Mouse (Mus musculus) liver, adult 2 months (tissue): ENCODE data around the gene Gm5134. TPM values are rescaled to one million over a fixed set of nuclear protein-coding genes. Genes with fewer than 3 reads are reported as not detected.

Experiments
- DNase-seq: peaks from one replicate; pipeline ENCODE4 v3.0.0-alpha.2; 2011; ENCODE audit warnings: low read depth, low spot score; ENCODE audit errors: extremely low read depth
- H3K27ac ChIP-seq: fragments of 200-500 bp; replicated peaks from 2 replicates; pipeline ENCODE4 v1.5.1; 2012; ENCODE audit warnings: low read depth, mild to moderate bottlenecking, control low read depth, inconsistent platforms, low read length; ENCODE audit not compliant: insufficient read depth
- H3K27me3 ChIP-seq: fragments of 200-500 bp; 2 replicates; pipeline ENCODE4 v1.6.1; 2012; ENCODE audit warnings: mild to moderate bottlenecking, moderate library complexity, low read length, inconsistent platforms; ENCODE audit not compliant: control insufficient read depth, insufficient read depth
- H3K36me3 ChIP-seq: fragments of 200-500 bp; 2 replicates; pipeline ENCODE4 v1.6.1; 2012; ENCODE audit warnings: low read length, inconsistent platforms; ENCODE audit not compliant: control insufficient read depth, insufficient read depth
- H3K4me1 ChIP-seq: fragments of 200-500 bp; 2 replicates; pipeline ENCODE4 v1.6.1; 2011; ENCODE audit warnings: low read length; ENCODE audit not compliant: control insufficient read depth, insufficient read depth
- H3K4me3 ChIP-seq: fragments of 200-500 bp; 2 replicates; pipeline ENCODE4 v1.5.1; 2011; ENCODE audit warnings: low read depth, mild to moderate bottlenecking, control low read depth, low read length, moderate library complexity; ENCODE audit not compliant: insufficient read depth
- H3K79me2 ChIP-seq: fragments of 200-500 bp; 2 replicates; pipeline ENCODE4 v1.6.1; 2012; ENCODE audit warnings: inconsistent platforms, mild to moderate bottlenecking, low read length, moderate library complexity; ENCODE audit not compliant: control insufficient read depth, insufficient read depth
- H3K9ac ChIP-seq: fragments of 200-500 bp; 2 replicates; pipeline ENCODE4 v1.6.1; 2012; ENCODE audit warnings: low read depth, mild to moderate bottlenecking, control low read depth, inconsistent platforms, low read length
- CTCF ChIP-seq: fragments of 200-500 bp; IDR thresholded peaks from 2 replicates; pipeline ENCODE4 v1.5.1; 2011; ENCODE audit warnings: low read depth, low read length, control low read depth
- POLR2A ChIP-seq: fragments of 200-500 bp; IDR thresholded peaks from 2 replicates; pipeline ENCODE4 v1.6.1; 2011; ENCODE audit warnings: low read length, control low read depth; ENCODE audit not compliant: insufficient read depth; ENCODE audit errors: extremely low read depth
- WGBS: fragments of 180-500 bp; shearing (Covaris S2); methylation state at CpG from one replicate; pipeline ENCODE4 v1.1.7; 2018; 5-methylcytosine and 5-hydroxymethylcytosine counted together
- polyA plus RNA-seq: library from polyadenylated mRNA; depleted of rRNA; stranded (reverse); fragments of >200 nt; gene quantifications from 2 replicates; pipeline ENCODE4 v1.2.3, GENCODE M21; 2012
- total RNA-seq: library from RNA; depleted of rRNA; stranded (reverse); fragments of >200 nt; gene quantifications from 2 replicates; pipeline ENCODE4 v1.2.3, GENCODE M21; 2014

The Gm5134 gene
- total and polyA plus RNA-seq, 2 experiments, result not detected

DNA sequence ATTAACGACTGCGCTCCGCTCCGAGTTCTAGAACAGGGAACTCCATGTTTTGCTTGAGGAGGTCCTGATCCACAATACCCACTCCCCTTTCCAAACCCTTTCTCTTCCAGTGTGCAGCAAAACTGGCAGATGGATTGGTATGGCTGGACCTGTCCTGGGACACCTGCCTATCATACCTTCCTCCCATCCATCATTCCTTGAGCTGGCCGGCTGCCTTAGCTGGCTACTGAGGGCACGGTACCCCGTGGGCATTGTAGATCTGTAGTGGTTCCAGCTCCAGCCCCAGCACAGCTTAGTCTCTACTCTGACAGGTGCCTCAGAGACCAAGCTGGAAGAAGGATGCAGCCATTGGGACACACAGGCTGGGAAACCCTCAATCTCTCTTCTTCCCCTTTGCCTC is 23.0 kb upstream of the Gm5134 start:
- WGBS, result 25% methylated on average over 7 of the region's 7 CpGs
- no peak for DNase-seq
- H3K27me3 ChIP-seq, result no peaks in the 10 kb centered on the region
- TF ChIP-seq CTCF, result no peak
- no peak for TF ChIP-seq POLR2A
- H3K79me2 ChIP-seq, result peaks cover 2% of the 10 kb centered on the region; the same call in 1 of the 2 replicates
- H3K4me3 ChIP-seq, result no peak overlapping the region
- H3K27ac ChIP-seq, result no peak overlapping the region
- H3K4me1 ChIP-seq, result peaks cover 9% of the 10 kb centered on the region
- H3K36me3 ChIP-seq, result no peaks in the 10 kb centered on the region
- no peak overlapping the region for H3K9ac ChIP-seq

DNA sequence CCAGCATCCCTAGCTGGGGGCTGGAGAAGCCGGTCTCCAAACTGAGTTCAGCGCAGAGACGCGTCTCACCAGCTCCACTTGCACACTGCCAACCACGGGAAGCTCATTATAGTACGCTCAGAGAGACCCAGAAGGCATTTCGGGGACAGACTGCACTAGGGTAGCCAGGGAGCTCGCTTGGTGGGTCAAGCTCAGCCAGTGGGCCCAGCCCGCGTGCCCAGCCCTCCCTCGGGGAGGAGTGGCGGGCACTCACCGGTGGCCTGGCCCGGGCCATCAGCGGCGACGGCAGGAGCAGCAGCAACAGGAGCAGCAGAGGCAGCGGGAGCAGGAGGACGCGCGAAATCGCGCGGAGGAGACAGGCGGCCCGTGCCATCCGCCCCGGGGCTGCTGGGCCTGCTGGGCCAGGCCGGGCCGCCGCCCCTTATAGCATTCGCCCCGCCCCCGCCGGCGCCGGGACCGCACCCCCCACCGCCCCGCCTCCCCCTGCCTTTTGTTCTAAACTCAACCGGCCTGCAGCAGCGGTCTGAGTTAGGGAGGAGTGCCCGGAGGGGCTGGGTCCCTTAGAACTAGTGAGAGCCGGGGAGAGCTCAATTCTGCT is 22.1 kb upstream of the Gm5134 start:
- DNase-seq, result no peak

DNA sequence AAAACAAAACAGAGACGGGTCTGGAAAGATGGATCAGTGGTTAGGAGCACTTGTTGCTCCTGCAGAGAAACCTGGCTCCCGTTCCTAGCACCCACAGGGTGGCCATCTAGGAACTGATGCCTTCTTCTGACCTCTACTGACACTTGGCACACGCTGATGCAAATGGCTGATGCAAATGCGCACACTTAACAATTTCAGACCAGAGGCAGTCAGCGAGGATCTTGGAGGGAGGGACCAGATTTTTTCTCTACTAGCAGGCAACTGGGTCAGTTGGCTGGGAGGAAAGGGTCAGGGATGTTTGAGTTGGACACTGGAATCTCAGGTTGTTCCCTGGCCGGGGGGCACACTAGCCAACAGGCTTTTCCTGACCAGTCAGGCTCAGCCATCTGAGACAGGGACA is 21.4 kb upstream of the Gm5134 start, which contains the start of gene Chchd10:
Chchd10 (plus strand) TSS at position 240 of the 400 bp plus-strand sequence.
- Histone ChIP-seq H3K4me3 (peak within 1 kb of the TSS; percentile 61; the same call in 1 of the 2 replicates), H3K27me3 (no peaks in the 10 kb centered on the region), H3K36me3 (no peaks in the 10 kb centered on the region), H3K9ac (peak within 1 kb of the TSS; percentile 82), H3K27ac (no peak within 1 kb of the TSS), H3K79me2 (peaks cover 7% of the 10 kb centered on the region; the same call in 1 of the 2 replicates), H3K4me1 (peaks cover 9% of the 10 kb centered on the region)
- TF ChIP-seq POLR2A (no peak), CTCF (no peak)
- peak; percentile 90 for DNase-seq
- WGBS, result 24% methylated on average over 6 of the region's 6 CpGs

More for the DNA sequence above, 22.1 kb upstream of the Gm5134 start:
- Histone ChIP-seq H3K4me1 (peaks cover 9% of the 10 kb centered on the region), H3K27ac (no peak overlapping the region), H3K9ac (peak overlapping the region; percentile 82), H3K79me2 (peaks cover 5% of the 10 kb centered on the region; the same call in 1 of the 2 replicates), H3K36me3 (no peaks in the 10 kb centered on the region), H3K27me3 (no peaks in the 10 kb centered on the region), H3K4me3 (peak overlapping the region; percentile 61; the same call in 1 of the 2 replicates)
- no peak for TF ChIP-seq CTCF
- no peak for TF ChIP-seq POLR2A
- WGBS, result 7% methylated on average over 42 of the region's 44 CpGs

DNA sequence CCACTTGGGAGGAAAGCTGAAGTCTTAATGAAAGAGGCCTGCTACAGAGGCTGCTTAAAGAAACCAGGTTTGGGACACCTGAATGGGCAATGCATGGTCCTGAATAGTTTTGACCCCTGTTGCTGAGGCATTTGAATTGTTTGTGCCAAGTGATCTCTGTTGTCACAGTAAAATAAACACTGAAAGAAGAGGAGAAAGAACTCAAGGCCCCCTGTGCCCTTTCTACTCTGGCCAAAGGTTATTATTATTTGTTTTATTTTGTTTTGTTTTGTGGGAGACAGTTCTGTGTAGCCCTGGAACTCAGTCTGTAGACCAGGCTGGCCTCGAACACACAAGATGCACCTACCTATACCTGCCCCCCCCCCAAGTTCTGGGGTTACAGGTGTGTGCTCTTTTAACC is 19.3 kb upstream of the Gm5134 start:
- 35% methylated on average over 1 of the region's 1 CpGs for WGBS
- peaks cover 7% of the 10 kb centered on the region; the same call in 1 of the 2 replicates for H3K79me2 ChIP-seq
- no peaks in the 10 kb centered on the region for H3K27me3 ChIP-seq
- H3K27ac ChIP-seq, result peak overlapping the region; percentile 98
- peaks cover 2% of the 10 kb centered on the region for H3K36me3 ChIP-seq
- no peak for TF ChIP-seq POLR2A
- TF ChIP-seq CTCF, result no peak
- no peak overlapping the region; the same call in 1 of the 2 replicates for H3K4me3 ChIP-seq
- H3K4me1 ChIP-seq, result peaks cover 13% of the 10 kb centered on the region
- DNase-seq, result peak; percentile 94
- peak overlapping the region; percentile 73; the same call in 1 of the 2 replicates for H3K9ac ChIP-seq

DNA sequence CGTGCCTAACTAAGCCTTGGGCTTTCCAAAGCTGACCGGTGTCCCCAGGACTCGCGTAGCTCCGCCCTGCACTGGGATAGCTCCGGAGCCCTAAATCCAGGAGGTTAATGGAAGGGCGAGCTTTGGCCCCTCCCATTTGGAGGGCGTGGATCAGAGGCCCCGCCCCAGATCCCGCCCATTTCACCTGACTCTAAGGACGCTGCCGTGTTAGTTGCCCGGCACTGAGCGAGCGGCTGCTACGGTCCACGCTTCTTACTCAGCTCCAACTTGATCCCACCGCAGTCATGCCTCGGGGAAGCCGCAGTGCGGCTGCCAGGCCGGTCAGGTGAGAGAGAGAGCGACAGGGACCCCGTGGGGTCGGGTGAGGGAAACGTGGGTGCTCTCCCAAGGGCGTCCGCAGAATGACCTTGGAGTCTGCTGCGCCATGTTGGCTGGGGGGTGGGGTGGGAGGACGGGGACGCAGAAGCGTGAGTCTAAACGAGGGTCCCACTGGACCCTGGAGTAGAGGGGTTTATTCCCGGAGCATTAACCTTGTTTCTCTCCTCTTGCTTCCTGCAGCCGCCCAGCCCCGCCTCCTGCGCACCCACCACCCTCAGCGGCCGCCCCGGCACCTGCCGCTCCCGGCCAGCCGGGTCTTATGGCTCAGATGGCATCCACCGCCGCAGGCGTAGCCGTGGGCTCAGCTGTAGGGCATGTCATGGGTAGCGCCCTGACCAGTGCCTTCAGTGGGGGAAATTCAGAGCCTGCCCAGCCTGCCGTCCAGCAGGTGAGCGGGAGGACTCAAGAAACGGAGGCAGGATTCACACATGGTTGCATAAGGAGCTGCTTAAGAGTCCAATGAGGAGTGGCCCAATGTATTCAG is 18.4 kb upstream of the Gm5134 start, which contains the start of gene Mmp11:
Mmp11 (minus strand) TSS at position 817 of the 862 bp plus-strand sequence.
- peak within 1 kb of the TSS; percentile 81 for H3K9ac ChIP-seq
- WGBS, result 7% methylated on average over 51 of the region's 51 CpGs
- no peaks in the 10 kb centered on the region for H3K27me3 ChIP-seq
- peaks cover 7% of the 10 kb centered on the region; the same call in 1 of the 2 replicates for H3K79me2 ChIP-seq
- H3K27ac ChIP-seq, result peak within 1 kb of the TSS; percentile 98
- H3K36me3 ChIP-seq, result peaks cover 2% of the 10 kb centered on the region
- H3K4me1 ChIP-seq, result peaks cover 13% of the 10 kb centered on the region
- peak within 1 kb of the TSS; percentile 67 for H3K4me3 ChIP-seq
- DNase-seq, result peak; percentile 96
- TF ChIP-seq POLR2A, result peak; percentile 95
- no peak for TF ChIP-seq CTCF
